Mouse (Mus musculus) olfactory bulb, adult 2 months (tissue): Measurements from ENCODE around the gene Ttc16. TPM values are rescaled to one million over a fixed set of nuclear protein-coding genes. Genes with fewer than 3 reads are reported as not detected.

Experiments
- H3K27ac ChIP-seq: fragments of 200-500 bp; 2 replicates; pipeline ENCODE4 v1.5.1; 2012; ENCODE audit warnings: low read depth, low read length; ENCODE audit not compliant: insufficient read depth
- H3K4me1 ChIP-seq: fragments of 200-500 bp; 2 replicates; pipeline ENCODE4 v1.6.1; 2012; ENCODE audit warnings: low read length; ENCODE audit not compliant: control insufficient read depth, insufficient read depth
- H3K4me3 ChIP-seq: fragments of 200-500 bp; 2 replicates; pipeline ENCODE4 v1.5.1; 2012; ENCODE audit warnings: mild to moderate bottlenecking, low read depth, low read length, moderate library complexity; ENCODE audit not compliant: insufficient read depth
- CTCF ChIP-seq: fragments of 200-500 bp; IDR thresholded peaks from 2 replicates; pipeline ENCODE4 v1.5.1; 2012; ENCODE audit warnings: low read depth, mild to moderate bottlenecking, low read length, moderate library complexity; ENCODE audit not compliant: insufficient read depth
- POLR2A ChIP-seq: fragments of 200-500 bp; IDR thresholded peaks from 2 replicates; pipeline ENCODE4 v1.6.1; 2012; ENCODE audit warnings: mild to moderate bottlenecking, low read depth, low read length, moderate library complexity; ENCODE audit not compliant: insufficient read depth
- WGBS: fragments of 180-500 bp; shearing (Covaris S2); methylation state at CpG from one replicate; pipeline ENCODE4 v1.1.7; 2018; 5-methylcytosine and 5-hydroxymethylcytosine counted together
- polyA plus RNA-seq: library from polyadenylated mRNA; stranded (reverse); fragments of >200 nt; gene quantifications from 2 replicates; pipeline ENCODE4 v1.2.4, GENCODE M21; 2012; ENCODE audit warnings: low replicate concordance; ENCODE audit not compliant: missing spikeins, insufficient read depth, insufficient read length

The Ttc16 gene
- polyA plus RNA-seq, 1 experiment: not detected

DNA sequence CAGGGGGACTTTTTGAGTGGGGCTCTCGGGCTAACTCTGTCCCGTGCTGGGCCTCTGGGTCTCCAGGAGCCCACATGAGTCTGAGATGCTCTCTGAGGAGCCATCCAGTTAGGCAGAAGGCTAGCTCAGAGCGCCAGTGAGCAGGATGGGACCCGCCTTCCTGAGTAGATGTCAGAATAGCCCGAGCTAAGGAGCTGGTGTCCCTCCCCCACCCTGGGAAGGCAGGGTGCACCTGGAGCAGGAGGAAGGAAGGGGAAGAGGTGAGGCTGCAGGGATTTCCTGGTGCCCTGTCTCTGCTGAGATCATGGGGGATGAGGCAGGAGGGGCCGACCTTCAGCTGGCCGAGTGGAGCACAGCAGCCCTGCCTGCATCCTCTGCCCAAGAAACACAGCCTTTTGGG lies 47.0 kb downstream of the Ttc16 start:
- TF ChIP-seq POLR2A (no peak), CTCF (no peak)
- 67% methylated on average over 7 of the region's 7 CpGs for WGBS
- 0 out of 2 replicates have a peak overlapping the region, but pooled peaks have one; percentile 9 for H3K4me3 ChIP-seq

DNA sequence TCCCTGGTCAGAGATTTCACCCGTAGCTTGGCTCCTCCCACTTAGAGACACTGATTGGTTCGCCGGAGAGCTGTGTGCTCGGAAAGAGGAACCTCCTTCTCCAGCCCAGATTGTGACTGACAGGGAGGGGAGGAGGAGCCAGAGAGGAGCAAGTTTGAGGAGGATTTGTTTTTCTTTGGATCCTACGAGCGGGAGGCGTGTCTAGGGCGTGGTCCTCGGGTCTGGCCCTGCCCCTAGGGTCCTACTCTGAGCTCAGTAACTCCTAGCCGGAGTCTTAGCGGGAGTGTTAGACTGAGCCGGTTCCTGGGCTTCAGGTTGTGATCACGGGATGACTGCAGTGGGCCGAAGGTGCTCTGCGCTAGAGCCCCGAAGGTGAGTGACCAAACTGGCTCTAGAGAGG lies 48.0 kb downstream of the Ttc16 start:
- Histone ChIP-seq H3K4me3 (peak overlapping the region; percentile 27), H3K27ac (no peak overlapping the region), H3K4me1 (peaks cover 3% of the 10 kb centered on the region; the same call in 1 of the 2 replicates)
- 4% methylated on average over 16 of the region's 16 CpGs for WGBS
- TF ChIP-seq POLR2A: no peak
- TF ChIP-seq CTCF: no peak

More for the DNA sequence above, 47.0 kb downstream of the Ttc16 start:
- H3K4me1 ChIP-seq: peaks cover 3% of the 10 kb centered on the region; the same call in 1 of the 2 replicates
- no peak overlapping the region for H3K27ac ChIP-seq

DNA sequence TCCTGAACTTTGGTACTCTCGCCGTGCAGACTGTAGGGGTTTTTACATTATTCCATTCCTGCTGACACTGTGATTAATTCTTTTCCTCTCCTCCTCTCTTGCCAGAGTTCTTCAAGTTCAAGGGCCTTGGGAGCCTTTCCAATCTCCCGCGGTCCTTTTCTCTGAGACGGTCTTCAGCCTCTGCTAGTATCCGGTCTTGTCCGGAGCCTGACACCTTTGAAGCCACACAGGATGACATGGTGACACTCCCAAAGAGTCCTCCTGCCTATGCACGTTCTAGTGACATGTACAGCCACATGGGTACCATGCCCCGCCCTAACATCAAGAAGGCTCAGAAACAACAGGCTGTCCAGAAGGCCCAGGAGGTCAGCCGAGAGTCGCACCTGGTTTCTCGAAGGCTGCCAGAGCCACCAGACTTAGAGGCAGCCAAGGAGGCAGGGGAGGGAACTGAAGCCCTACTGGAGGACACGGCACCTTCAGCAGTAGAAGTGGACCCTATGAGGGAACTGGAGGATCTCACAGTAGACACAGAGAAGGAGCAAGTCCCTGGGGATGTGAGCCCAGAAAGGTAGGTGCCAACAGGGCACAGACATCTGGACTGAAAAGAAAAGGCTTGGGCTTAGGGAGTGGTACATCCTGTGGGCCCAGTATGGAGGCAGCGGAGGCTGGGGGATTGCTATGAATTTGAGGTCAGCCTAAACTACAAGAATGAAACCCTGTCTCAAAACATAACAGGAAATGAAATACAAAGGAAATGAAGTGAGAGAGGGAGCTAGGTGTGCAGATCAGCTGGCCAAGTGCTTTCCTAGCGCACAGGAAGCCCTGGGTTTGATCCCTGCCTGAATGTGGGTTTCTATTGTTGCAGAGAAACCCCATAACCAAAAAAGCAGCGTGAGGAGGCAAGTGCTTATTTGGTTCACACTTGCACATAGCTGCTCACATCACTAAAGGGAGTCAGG lies 50.3 kb downstream of the Ttc16 start:
- no peak overlapping the region for H3K27ac ChIP-seq
- 82% methylated on average over 16 of the region's 16 CpGs for WGBS
- TF ChIP-seq CTCF (no peak), POLR2A (no peak)
- no peak overlapping the region for H3K4me3 ChIP-seq
- peaks cover 11% of the 10 kb centered on the region; the same call in 1 of the 2 replicates for H3K4me1 ChIP-seq

DNA sequence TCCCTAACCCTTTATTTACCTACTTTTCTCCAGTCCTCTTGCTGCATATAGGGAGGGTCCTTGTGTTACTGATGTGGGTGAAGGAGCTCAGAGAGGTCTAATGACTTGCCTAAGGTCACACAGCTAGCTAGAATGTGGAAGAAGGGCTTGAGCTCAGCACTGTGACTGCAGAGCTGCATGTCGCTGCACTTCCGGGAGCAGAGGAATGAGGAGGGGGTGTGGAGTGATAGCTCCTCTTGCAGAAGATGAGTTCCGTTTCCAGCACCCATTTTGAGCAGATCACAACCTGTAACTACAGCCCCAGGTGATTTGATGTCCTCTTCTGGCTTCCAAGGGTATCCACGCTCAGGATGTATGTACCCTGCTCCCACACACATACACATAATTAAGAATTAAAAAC lies 51.3 kb downstream of the Ttc16 start:
- no peak overlapping the region for H3K4me3 ChIP-seq
- H3K27ac ChIP-seq: no peak overlapping the region
- 88% methylated on average over 4 of the region's 4 CpGs for WGBS
- H3K4me1 ChIP-seq: peaks cover 11% of the 10 kb centered on the region; the same call in 1 of the 2 replicates
- no peak for TF ChIP-seq CTCF
- TF ChIP-seq POLR2A: no peak

DNA sequence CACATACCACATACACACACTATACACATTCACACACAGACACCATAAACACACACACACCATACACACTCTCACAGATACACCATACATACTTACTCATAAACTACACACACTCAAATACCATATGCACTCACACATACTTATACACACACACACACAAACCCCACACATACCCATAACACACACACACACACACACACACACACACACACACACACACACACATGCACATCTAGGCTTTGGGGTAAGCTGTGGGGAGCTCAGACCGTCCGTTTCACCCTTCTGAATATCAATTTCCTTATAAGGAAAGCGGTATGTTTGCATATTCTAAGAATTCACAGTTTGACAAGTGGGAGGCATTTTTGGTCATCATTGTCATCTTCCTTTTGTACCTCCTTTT lies 52.9 kb downstream of the Ttc16 start:
- 78% methylated on average over 3 of the region's 3 CpGs for WGBS
- Histone ChIP-seq H3K27ac (no peak overlapping the region), H3K4me1 (peaks cover 13% of the 10 kb centered on the region; the same call in 1 of the 2 replicates), H3K4me3 (no peak overlapping the region)
- TF ChIP-seq CTCF (no peak), POLR2A (no peak)

GRCm38 (mm10) chr2:32722046-32722445 lies 53.4 kb downstream of the Ttc16 start:
- Histone ChIP-seq H3K4me3 (no peak overlapping the region), H3K27ac (no peak overlapping the region), H3K4me1 (peaks cover 11% of the 10 kb centered on the region; the same call in 1 of the 2 replicates)
- TF ChIP-seq POLR2A (no peak), CTCF (no peak)
- WGBS: 70% methylated on average over 6 of the region's 6 CpGs

GRCm38 (mm10) chr2:32720681-32721229 lies 54.7 kb downstream of the Ttc16 start, which contains the start of gene Sh2d3c:
Sh2d3c (plus strand) TSS chr2:32721055.
- Histone ChIP-seq H3K27ac (no peak within 1 kb of the TSS), H3K4me1 (peaks cover 11% of the 10 kb centered on the region; the same call in 1 of the 2 replicates), H3K4me3 (no peak within 1 kb of the TSS)
- WGBS: 36% methylated on average over 8 of the region's 8 CpGs
- no peak for TF ChIP-seq CTCF
- no peak for TF ChIP-seq POLR2A

GRCm38 (mm10) chr2:32720053-32720452 lies 55.4 kb downstream of the Ttc16 start:
- Histone ChIP-seq H3K4me3 (no peak overlapping the region), H3K27ac (no peak overlapping the region), H3K4me1 (peaks cover 11% of the 10 kb centered on the region; the same call in 1 of the 2 replicates)
- TF ChIP-seq POLR2A (no peak), CTCF (no peak)
- WGBS: 98% methylated on average over 3 of the region's 3 CpGs

- H3K4me3 ChIP-seq: no peak overlapping the region
- 46% methylated on average over 9 of the region's 9 CpGs for WGBS
- no peak for TF ChIP-seq CTCF
- TF ChIP-seq POLR2A: no peak
- no peak overlapping the region for H3K27ac ChIP-seq
- H3K4me1 ChIP-seq: peaks cover 21% of the 10 kb centered on the region
Measured at GRCm38 (mm10) chr2:32718761-32719160, 56.7 kb downstream of the Ttc16 start.
